Mouse (Mus musculus) brain, embryonic 14.5 days (tissue): ENCODE data around the gene Spock1.

Experiments used
- CTCF ChIP-seq: fragments of 200-500 bp; IDR thresholded peaks from 2 replicates; pipeline ENCODE4 v1.5.1; 2012; ENCODE audit warnings: inconsistent platforms, mild to moderate bottlenecking, moderate library complexity, borderline replicate concordance; ENCODE audit not compliant: insufficient read depth, insufficient read length; ENCODE audit errors: extremely low read depth
- POLR2A ChIP-seq: fragments of 200-500 bp; IDR thresholded peaks from 2 replicates; pipeline ENCODE4 v1.6.1; 2012; ENCODE audit warnings: mild to moderate bottlenecking, inconsistent platforms, borderline replicate concordance; ENCODE audit not compliant: poor library complexity, insufficient read depth, insufficient read length, severe bottlenecking; ENCODE audit errors: extremely low read depth

DNA sequence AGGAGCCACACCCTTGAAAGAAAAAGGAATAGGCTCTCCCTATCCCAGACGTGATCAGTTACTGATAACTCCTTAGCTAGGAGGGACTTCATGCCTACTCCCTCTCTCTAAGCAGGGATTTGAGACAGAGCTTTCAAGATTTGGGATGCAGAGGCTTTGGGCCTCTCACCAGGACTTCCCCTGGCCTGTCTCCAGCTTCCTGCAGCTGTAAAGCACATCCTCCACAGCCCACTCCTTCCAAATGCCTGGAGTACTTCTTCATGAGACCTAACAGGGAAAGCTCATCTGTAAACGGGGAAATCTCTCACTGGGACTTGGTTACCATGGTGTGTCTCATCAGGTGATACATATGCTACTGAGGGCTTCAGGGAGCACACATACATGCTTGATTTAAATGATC is 97.3 kb downstream of the Spock1 start:
- no peak for TF ChIP-seq CTCF
- TF ChIP-seq POLR2A = no peak
